Mouse (Mus musculus) cerebellum, postnatal 10 days (tissue): ENCODE data around the gene H2-Eb2.

ENCODE experiments used
- DNase-seq, 2 experiments: peaks; one replicate each; pipeline ENCODE4 v3.0.0; 2021; ENCODE audit warnings: mixed read lengths in 2 of 2

Gene H2-Eb2

GRCm38 (mm10) chr17:34325436-34325835, at the start of gene H2-Eb2:
Gene H2-Eb2, plus strand, starts transcription at chr17:34325665.
- DNase-seq: peak; percentile 26 to 44

- no peak for DNase-seq
These were observed 44.9 kb upstream of the H2-Eb2 start for GRCm38 (mm10) chr17:34280499-34281038.

- DNase-seq: no peak
These were observed 43.6 kb upstream of the H2-Eb2 start for GRCm38 (mm10) chr17:34281836-34282235.

GRCm38 (mm10) chr17:34285371-34285770, 40.1 kb upstream of the H2-Eb2 start:
- no peak for DNase-seq

GRCm38 (mm10) chr17:34285848-34286247, 39.6 kb upstream of the H2-Eb2 start:
- DNase-seq: peak in 1 of 2 experiments; percentile 32

- no peak for DNase-seq
These were observed 39.0 kb upstream of the H2-Eb2 start for GRCm38 (mm10) chr17:34286501-34286900.

GRCm38 (mm10) chr17:34286999-34287398, 38.5 kb upstream of the H2-Eb2 start:
- DNase-seq: no peak

GRCm38 (mm10) chr17:34287648-34288047, 37.8 kb upstream of the H2-Eb2 start, which contains the start of gene H2-Aa:
Gene H2-Aa, minus strand, starts transcription at chr17:34287823.
- peak; percentile 74 to 75 for DNase-seq

- no peak for DNase-seq
These were observed 37.3 kb upstream of the H2-Eb2 start for GRCm38 (mm10) chr17:34288131-34288530.

GRCm38 (mm10) chr17:34291609-34292008, 33.9 kb upstream of the H2-Eb2 start:
- DNase-seq: peak; percentile 89

- DNase-seq: no peak
These were observed 32.9 kb upstream of the H2-Eb2 start for GRCm38 (mm10) chr17:34292570-34292969.

- no peak for DNase-seq
These were observed 31.9 kb upstream of the H2-Eb2 start for GRCm38 (mm10) chr17:34293533-34293932.

GRCm38 (mm10) chr17:34294249-34294648, 31.2 kb upstream of the H2-Eb2 start:
- DNase-seq: no peak

GRCm38 (mm10) chr17:34295307-34295706, 30.2 kb upstream of the H2-Eb2 start:
- peak; percentile 35 to 50 for DNase-seq

- peak; percentile 64 to 87 for DNase-seq
These were observed 29.3 kb upstream of the H2-Eb2 start for GRCm38 (mm10) chr17:34295891-34296794.

GRCm38 (mm10) chr17:34299356-34299755, 26.1 kb upstream of the H2-Eb2 start:
- no peak for DNase-seq

GRCm38 (mm10) chr17:34300071-34300470, 25.4 kb upstream of the H2-Eb2 start:
- DNase-seq: no peak

GRCm38 (mm10) chr17:34300691-34301566, 24.5 kb upstream of the H2-Eb2 start:
- no peak for DNase-seq

- no peak for DNase-seq
These were observed 23.7 kb upstream of the H2-Eb2 start for GRCm38 (mm10) chr17:34301670-34302190.

- DNase-seq: no peak
These were observed 21.7 kb upstream of the H2-Eb2 start for GRCm38 (mm10) chr17:34303789-34304188.

GRCm38 (mm10) chr17:34304751-34305150, 20.7 kb upstream of the H2-Eb2 start:
- DNase-seq: peak; percentile 71 to 83

GRCm38 (mm10) chr17:34305380-34306030, 20.0 kb upstream of the H2-Eb2 start, which contains the start of gene H2-Eb1:
Gene H2-Eb1, plus strand, starts transcription at chr17:34305867.
- peak; percentile 90 to 92 for DNase-seq
